In the genomic region with DNA sequence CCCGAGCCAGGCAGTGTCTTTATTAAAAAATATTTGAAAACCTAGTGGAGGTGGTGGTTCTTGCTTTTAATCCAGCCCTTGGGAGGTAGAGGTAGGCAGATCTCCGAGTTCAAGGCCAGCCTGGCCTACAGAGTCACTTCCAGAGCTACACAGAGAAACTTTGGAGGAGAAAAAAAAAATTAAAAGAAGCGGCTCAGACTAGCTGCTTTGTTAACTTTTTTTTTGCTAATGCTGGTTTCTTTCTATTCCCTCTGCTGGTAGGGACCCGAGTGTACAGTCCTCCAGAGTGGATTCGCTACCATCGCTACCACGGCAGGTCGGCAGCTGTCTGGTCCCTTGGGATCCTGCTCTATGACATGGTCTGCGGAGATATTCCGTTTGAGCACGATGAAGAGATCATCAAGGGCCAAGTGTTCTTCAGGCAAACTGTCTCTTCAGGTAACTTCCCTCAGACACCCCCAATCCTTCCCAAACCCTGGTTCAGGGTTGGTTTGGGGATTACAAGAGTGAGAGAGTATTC, we compare ENCODE assay signal across 9 mouse cellular contexts. TPM values are rescaled to one million over a fixed set of nuclear protein-coding genes. Genes with fewer than 3 reads are reported as not detected.
A peak's percentile ranks its signal among the peaks of the same experiment; 100 is the strongest.
DNase-seq lines count a peak whose midpoint lies in the region; ATAC-seq and TF ChIP-seq lines count a peak whose summit lies in the region.
"Had no signal": no experiment of that assay in that cellular context is flagged by ENCODE, and none has a peak within 500 bp of the region (broad histone marks: within the 10 kb centered on the region; RNA-seq: fewer than 3 reads in every experiment).

No protein-coding gene starts in this region.

- H3K27me3 ChIP-seq in embryonic facial prominence, embryonic 10.5 days (replicated peaks; ENCODE audit: low read depth, poor library complexity, severe bottlenecking) = no peaks in the 10 kb centered on the region
- no peaks in the 10 kb centered on the region for H3K27me3 ChIP-seq in midbrain, embryonic 15.5 days (replicated peaks)

- no peaks in the 10 kb centered on the region for H3K9me3 ChIP-seq in embryonic facial prominence, embryonic 10.5 days
- H3K9me3 ChIP-seq in midbrain, embryonic 15.5 days = no peaks in the 10 kb centered on the region

- peak overlapping the region; percentile 24; the same call in 1 of the 2 replicates for H3K27ac ChIP-seq in layer of hippocampus, adult 2 months
- H3K27ac ChIP-seq in embryonic facial prominence, embryonic 10.5 days (replicated peaks) = 0 out of 2 replicates have a peak overlapping the region, but pooled peaks have one; percentile 98
- H3K27ac ChIP-seq in midbrain, embryonic 15.5 days = no peak overlapping the region

- H3K9ac ChIP-seq in midbrain, embryonic 15.5 days = no peak overlapping the region

- peak overlapping the region; percentile 89; the same call in 1 of the 2 replicates for H3K4me2 ChIP-seq in midbrain, embryonic 15.5 days

- DNase-seq in layer of hippocampus, adult 2 months (ENCODE audit: low spot score in 2 of 2) = no peak
- no peak for DNase-seq in layer of hippocampus, adult 9-10 months (ENCODE audit: low spot score)
- no peak for DNase-seq in embryonic facial prominence, embryonic 10.5 days (ENCODE audit: low spot score)
- peak; percentile 79 for DNase-seq in induced T-regulatory cell, adult 2 months (ENCODE audit: low read depth)
- no peak for DNase-seq in ovary, postnatal 36 days (ENCODE audit: low spot score)
- no peak for DNase-seq in layer of hippocampus, adult 8-10 months (ENCODE audit: low spot score in 2 of 2)

- peaks cover 35% of the 10 kb centered on the region for H3K36me3 ChIP-seq in embryonic facial prominence, embryonic 10.5 days (replicated peaks)
- H3K36me3 ChIP-seq in midbrain, embryonic 15.5 days (replicated peaks) = peaks cover 7% of the 10 kb centered on the region; the same call in 1 of the 2 replicates

- TF ChIP-seq CTCF in layer of hippocampus, adult 2 months (conservative IDR thresholded peaks at IDR 0.05) = no peak

- 80% methylated on average over 11 of the region's 11 CpGs for whole genome bisulfite sequencing in embryonic facial prominence, embryonic 10.5 days
- 72% methylated on average over 11 of the region's 11 CpGs for WGBS in midbrain, embryonic 15.5 days

- peaks cover 49% of the 10 kb centered on the region for H3K4me1 ChIP-seq in embryonic facial prominence, embryonic 10.5 days
- peaks cover 27% of the 10 kb centered on the region for H3K4me1 ChIP-seq in midbrain, embryonic 15.5 days

- ATAC-seq in midbrain, embryonic 15.5 days (replicated peaks) = no peak
- no peak for ATAC-seq in megakaryocyte progenitor cell, adult 5-6 weeks (replicated peaks; ENCODE audit: poor library complexity)

- H3K4me3 ChIP-seq in layer of hippocampus, adult 2 months = no peak overlapping the region
- peak overlapping the region; percentile 95 for H3K4me3 ChIP-seq in embryonic facial prominence, embryonic 10.5 days
- H3K4me3 ChIP-seq in midbrain, embryonic 15.5 days = no peak overlapping the region

RNA-seq across cellular contexts. Expression of a gene that starts 3.0 kb away (rescaled TPM):
- 1 to 10 TPM; 4.2 to 5.6 TPM for total RNA-seq in layer of hippocampus, adult 2 months (2021)
- polyA plus RNA-seq in embryonic facial prominence, embryonic 10.5 days (2016; fragmentation: Nextera tagmentation; extraction: Ambion mirVana) = 31.6 and 33.2 TPM in 2 replicates
- polyA plus RNA-seq in midbrain, embryonic 15.5 days (2015; fragmentation: Nextera tagmentation; extraction: Ambion mirVana) = 10.3 and 10.9 TPM in 2 replicates
- total RNA-seq in megakaryocyte progenitor cell, adult 5-6 weeks (2015) = 41.2 and 52.7 TPM in 2 replicates
- total RNA-seq in megakaryocyte progenitor cell, adult 5-6 weeks (2017) = 91.2 and 94.5 TPM in 2 replicates
- 1 to 10 TPM; 2.6 to 3.8 (median 3.4) TPM for total RNA-seq in layer of hippocampus, adult 8-10 months (2022)

RNA-seq across cellular contexts. Expression of a gene that starts 55.9 kb away (rescaled TPM):
- total RNA-seq in layer of hippocampus, adult 2 months (2021) = not detected
- not detected in 2 replicates for polyA plus RNA-seq in embryonic facial prominence, embryonic 10.5 days (2016; fragmentation: Nextera tagmentation; extraction: Ambion mirVana)
- not detected in 2 replicates for polyA plus RNA-seq in midbrain, embryonic 15.5 days (2015; fragmentation: Nextera tagmentation; extraction: Ambion mirVana)
- total RNA-seq in megakaryocyte progenitor cell, adult 5-6 weeks (2015) = 0.17 TPM in 1 of 2 replicates, not detected in the other
- not detected in 2 replicates for total RNA-seq in megakaryocyte progenitor cell, adult 5-6 weeks (2017)
- total RNA-seq in layer of hippocampus, adult 8-10 months (2022) = not detected
- total RNA-seq: gastrocnemius, postnatal 4 days had no signal

RNA-seq across cellular contexts. Expression of a gene that starts 56.1 kb away (rescaled TPM):
- 10 to 100 TPM; 39.8 to 41.7 TPM for total RNA-seq in layer of hippocampus, adult 2 months (2021)
- 18.4 and 19.5 TPM in 2 replicates for polyA plus RNA-seq in embryonic facial prominence, embryonic 10.5 days (2016; fragmentation: Nextera tagmentation; extraction: Ambion mirVana)
- polyA plus RNA-seq in midbrain, embryonic 15.5 days (2015; fragmentation: Nextera tagmentation; extraction: Ambion mirVana) = 29.9 and 31.0 TPM in 2 replicates
- 21.7 and 24.8 TPM in 2 replicates for total RNA-seq in megakaryocyte progenitor cell, adult 5-6 weeks (2015)
- 9.3 and 11.3 TPM in 2 replicates for total RNA-seq in megakaryocyte progenitor cell, adult 5-6 weeks (2017)
- 10 to 100 TPM; 37.0 to 41.9 (median 37.9) TPM for total RNA-seq in layer of hippocampus, adult 8-10 months (2022)

RNA-seq across cellular contexts. Expression of a gene that starts 58.7 kb away (rescaled TPM):
- not detected for total RNA-seq in layer of hippocampus, adult 2 months (2021)
- polyA plus RNA-seq in embryonic facial prominence, embryonic 10.5 days (2016; fragmentation: Nextera tagmentation; extraction: Ambion mirVana) = 1.0 and 1.5 TPM in 2 replicates
- polyA plus RNA-seq in midbrain, embryonic 15.5 days (2015; fragmentation: Nextera tagmentation; extraction: Ambion mirVana) = 1.5 and 1.7 TPM in 2 replicates
- total RNA-seq in megakaryocyte progenitor cell, adult 5-6 weeks (2015) = not detected in 2 replicates
- 0.10 TPM in 1 of 2 replicates, not detected in the other for total RNA-seq in megakaryocyte progenitor cell, adult 5-6 weeks (2017)
- not detected for total RNA-seq in layer of hippocampus, adult 8-10 months (2022)
- total RNA-seq: gastrocnemius, postnatal 4 days had no signal

Comparison
In these comparisons a context has a peak if more than half of its experiments do, and no peak if none do; other contexts are left out.
1. RNA of a gene that starts 3.0 kb away (total RNA-seq): 41.2 to 94.5 TPM in megakaryocyte progenitor cell, adult 5-6 weeks; 4.2 to 5.6 TPM in layer of hippocampus, adult 2 months and 2.6 to 3.8 TPM in layer of hippocampus, adult 8-10 months; every median in the first group is over 4 times any median in the second.